Mouse (Mus musculus): ENCODE measurements around the gene Cyp2d11.
"Not testable (repeated sequence)": the region's sequence is repeated elsewhere in the genome, so short reads cannot be mapped to it uniquely, and the experiment has no call there.

GRCm38 (mm10) chr15:82364561-82364960, 29.3 kb downstream of the Cyp2d11 start:
- not testable (repeated sequence) for TF ChIP-seq CTCF (IDR thresholded peaks at IDR 0.05; ENCODE audit: low read depth, low read length); POLR2AphosphoS5 (IDR thresholded peaks at IDR 0.05; ENCODE audit: insufficient replicate concordance, low read depth, low read length); TAL1 (conservative IDR thresholded peaks at IDR 0.05; ENCODE audit: low read depth, low read length)
